Mouse (Mus musculus) olfactory bulb, adult 2 months (tissue): ENCODE results near the gene Dlk1.

Source experiments
- CTCF ChIP-seq: fragments of 200-500 bp; IDR thresholded peaks from 2 replicates; pipeline ENCODE4 v1.5.1; 2012; ENCODE audit warnings: low read depth, mild to moderate bottlenecking, low read length, moderate library complexity; ENCODE audit not compliant: insufficient read depth
- POLR2A ChIP-seq: fragments of 200-500 bp; IDR thresholded peaks from 2 replicates; pipeline ENCODE4 v1.6.1; 2012; ENCODE audit warnings: mild to moderate bottlenecking, low read depth, low read length, moderate library complexity; ENCODE audit not compliant: insufficient read depth

DNA sequence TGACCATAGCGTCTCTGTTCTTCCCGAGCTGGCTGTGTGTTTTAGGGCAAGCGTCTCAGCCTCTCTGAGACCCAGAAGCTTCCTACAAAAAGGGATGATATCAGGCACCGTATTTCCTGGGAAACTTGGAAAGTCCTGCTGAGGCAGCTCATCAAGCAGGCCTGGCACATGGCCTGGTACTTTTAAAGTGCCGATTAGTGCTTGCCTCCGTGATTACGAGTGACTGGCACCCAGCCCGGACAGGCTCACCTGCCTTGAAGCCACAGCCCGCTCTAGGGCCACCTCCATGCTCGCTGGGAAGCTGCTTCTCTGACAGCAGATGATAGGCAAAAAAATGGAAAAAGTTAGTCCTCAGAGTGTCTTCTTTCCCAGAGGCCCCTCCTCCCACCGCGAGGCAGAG lies 32.6 kb upstream of the Dlk1 start:
- TF ChIP-seq CTCF = no peak
- TF ChIP-seq POLR2A = no peak
